Mouse (Mus musculus) mesoderm, embryonic 11.5 days (tissue): ENCODE data around the gene Col6a5.

Experiments used
- DNase-seq: peaks from one replicate; pipeline ENCODE4 v3.0.0-alpha.2; 2012; ENCODE audit warnings: low read depth, low spot score

Gene Col6a5

DNA sequence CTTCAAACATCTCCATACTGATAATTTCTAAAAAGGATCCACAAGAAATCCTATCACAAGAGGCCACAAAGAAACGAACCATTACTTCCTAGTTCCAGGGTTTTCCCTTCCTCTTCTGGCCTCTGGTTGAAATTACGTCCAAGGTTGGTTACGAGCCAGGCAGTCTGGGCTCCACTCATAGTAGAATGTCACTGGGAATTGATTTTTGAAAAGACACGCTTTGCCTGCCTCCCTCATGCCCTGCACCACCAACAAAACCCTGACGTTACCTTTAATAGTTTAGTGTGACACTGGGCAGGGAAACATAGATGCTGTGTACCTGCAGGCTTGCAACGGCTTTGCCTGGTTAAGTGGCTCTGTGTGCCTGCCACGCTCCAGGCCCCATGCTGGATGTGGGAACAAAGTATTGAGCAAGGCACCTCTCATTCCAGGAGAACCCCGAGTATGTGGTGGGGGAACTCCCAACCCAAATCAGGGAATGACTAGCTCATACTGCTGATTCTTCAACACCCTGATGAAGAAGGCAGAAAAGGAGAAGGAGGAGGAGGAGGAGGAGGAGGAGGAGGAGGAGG, 133.3 kb downstream of the Col6a5 start:
- DNase-seq = no peak

DNA sequence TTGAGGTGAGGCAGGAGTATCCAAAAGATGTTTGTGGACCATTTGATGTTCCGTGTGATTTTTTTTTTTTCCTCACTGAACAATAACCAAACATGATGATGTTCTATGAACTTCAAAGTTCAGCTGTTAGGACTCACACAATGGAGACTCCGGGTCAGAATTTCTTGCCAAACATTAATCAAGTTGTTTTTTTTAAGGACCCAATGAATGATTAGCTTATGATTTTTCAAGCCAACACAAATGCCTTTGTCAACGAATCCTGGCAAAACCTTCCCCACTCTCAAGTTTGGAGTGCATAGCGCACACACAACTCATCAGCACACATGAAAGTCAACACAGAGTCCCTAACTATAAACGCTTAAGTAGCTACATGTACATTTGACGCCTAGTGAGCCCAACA, 139.7 kb downstream of the Col6a5 start:
- DNase-seq = no peak

DNA sequence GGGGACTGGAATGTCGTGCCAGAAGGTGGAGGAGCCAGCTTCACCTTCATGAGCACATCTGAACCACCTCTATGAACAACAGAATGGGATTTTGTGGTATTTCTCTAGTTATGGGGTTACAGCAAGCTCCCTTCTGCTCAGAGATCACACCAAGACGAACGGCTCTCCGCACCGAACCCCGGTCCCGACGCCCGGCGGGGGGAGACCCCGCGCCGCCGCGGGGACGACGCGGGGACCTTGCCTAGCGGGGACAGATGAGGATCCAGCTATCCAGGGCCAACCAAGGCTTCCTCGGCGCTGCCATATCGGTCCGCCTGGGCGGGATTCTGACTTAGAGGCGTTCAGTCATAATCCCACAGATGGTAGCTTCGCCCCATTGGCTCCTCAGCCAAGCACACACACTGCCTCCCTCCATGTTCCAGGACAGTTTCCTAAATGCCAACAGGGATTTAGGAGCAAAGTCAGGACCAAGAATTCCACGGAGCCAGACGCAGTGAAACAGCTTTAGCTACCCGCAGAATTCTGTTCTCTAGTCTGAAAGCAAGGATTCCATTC, 141.2 kb downstream of the Col6a5 start:
- no peak for DNase-seq

DNA sequence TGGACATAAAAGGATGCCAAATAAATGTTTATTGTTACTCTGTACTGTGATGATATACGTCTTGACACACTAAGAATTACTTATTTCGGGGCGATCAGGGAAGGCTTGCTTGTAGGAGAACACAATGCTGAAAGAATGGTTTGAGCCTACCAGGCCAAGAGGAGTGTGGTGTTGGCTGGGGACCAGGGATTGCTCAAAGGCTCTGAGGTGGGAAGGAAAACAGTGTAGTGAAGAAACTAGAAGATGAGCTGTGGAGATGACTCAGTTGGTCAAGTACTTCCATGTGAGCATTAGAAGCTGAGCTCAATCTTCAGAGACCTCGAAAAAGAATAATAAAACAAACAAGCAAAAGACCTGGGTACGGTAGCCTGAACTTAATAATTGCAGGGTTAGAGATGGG, 146.0 kb downstream of the Col6a5 start:
- DNase-seq = no peak

DNA sequence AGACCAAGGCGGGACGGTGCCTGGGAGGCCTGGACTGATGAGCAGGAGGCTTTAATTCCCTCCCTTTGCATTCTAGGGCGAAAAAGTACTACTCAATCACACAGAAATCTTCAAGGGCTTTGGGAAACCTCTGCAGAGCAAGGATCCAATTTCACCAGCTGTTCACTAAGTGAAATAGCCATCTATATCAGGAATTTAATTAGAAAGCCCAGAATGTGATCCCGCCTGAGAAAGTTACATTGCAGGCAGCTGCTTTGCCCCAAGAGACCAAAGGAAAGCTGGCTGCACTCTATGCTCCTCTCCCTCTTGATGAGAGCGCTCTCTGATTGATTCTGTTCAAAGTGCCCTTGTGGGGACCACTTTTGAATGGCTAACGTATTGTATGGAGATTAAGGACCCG, 149.0 kb downstream of the Col6a5 start:
- peak; percentile 41 for DNase-seq

DNA sequence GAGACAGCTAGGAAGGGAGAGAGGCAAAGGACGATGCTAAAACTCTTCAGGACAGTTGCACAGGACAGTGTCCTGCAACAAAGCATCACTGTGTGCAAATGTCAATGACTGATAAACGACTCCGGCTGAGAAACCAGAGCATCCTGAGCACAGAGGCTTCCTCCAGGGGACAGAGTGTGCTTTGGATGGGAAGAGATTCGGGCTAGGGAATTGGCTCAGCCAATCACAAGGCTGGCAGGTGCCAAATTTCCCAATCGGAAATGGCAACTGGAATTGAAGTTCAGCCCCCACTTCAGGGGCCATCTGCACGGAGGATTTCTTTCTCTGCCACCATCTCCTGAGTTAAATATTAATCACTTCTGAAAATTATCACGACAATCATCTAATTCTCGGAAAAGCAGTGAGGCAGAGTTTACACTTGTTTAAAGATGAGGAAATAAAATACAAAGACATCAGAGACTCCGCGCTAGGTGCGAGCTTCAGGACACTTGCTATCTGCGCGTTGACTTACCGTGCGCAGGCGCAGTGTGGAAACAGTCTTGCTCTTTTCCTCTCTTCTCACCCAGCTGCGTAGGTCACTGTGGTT, 151.4 kb downstream of the Col6a5 start:
- no peak for DNase-seq
